Mouse (Mus musculus) myocyte (in vitro differentiated cells): ENCODE results near the gene Pp2d1.

ENCODE experiments used
- CEBPB ChIP-seq: IDR thresholded peaks from 2 replicates; pipeline ENCODE4 v1.6.1; 2011; ENCODE audit warnings: mild to moderate bottlenecking, moderate library complexity; ENCODE audit not compliant: poor library complexity, insufficient read depth, severe bottlenecking
- POLR2A ChIP-seq: IDR thresholded peaks from one replicate; pipeline ENCODE4 v1.6.1; 2011; ENCODE audit warnings: low read depth, mild to moderate bottlenecking, control low read depth, moderate library complexity; ENCODE audit not compliant: insufficient read length
- TCF12 ChIP-seq: IDR thresholded peaks from one replicate; pipeline ENCODE4 v1.6.1; 2011; ENCODE audit warnings: mild to moderate bottlenecking, control low read depth; ENCODE audit not compliant: poor library complexity, insufficient read depth, severe bottlenecking
- USF1 ChIP-seq: IDR thresholded peaks from one replicate; pipeline ENCODE4 v1.6.1; 2011; ENCODE audit warnings: low read depth, mild to moderate bottlenecking, control low read depth, moderate library complexity

DNA sequence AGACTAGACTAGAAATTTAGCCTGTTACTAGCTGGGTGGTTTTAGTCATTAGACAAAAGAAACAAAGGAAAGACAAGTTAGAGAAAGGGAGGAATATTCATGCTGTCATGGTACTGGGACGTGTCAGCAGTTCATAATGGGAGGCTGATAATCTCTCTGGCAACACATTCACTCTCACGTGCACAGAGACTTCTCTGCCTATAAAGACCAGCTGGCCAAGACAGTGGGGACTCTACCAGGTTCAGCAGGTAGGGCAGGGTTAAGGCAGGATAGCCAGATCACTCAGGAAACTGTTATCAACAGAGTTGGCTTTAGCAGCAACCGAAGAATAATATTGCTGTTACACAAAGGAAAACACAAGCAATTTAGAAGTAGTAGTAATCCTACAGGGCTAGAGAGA lies 18.2 kb upstream of the Pp2d1 start:
- TF ChIP-seq USF1 (no peak), TCF12 (no peak), POLR2A (no peak), CEBPB (no peak)
